Mouse (Mus musculus) G1E (cell line): Measurements from ENCODE around the gene Ufm1. TPM values are rescaled to one million over a fixed set of nuclear protein-coding genes. Genes with fewer than 3 reads are reported as not detected.

Source experiments
- ATAC-seq: 2 replicates; pipeline ENCODE4 v1.8.0; 2016; ENCODE audit warnings: mild to moderate bottlenecking; ENCODE audit not compliant: insufficient number of reproducible peaks, poor library complexity, low FRiP score, severe bottlenecking; ENCODE audit errors: extremely low read depth
- DNase-seq: peaks from one replicate; pipeline ENCODE4 v3.0.0; 2012; ENCODE audit warnings: low spot score
- H3K27me3 ChIP-seq: 2 replicates; pipeline ENCODE4 v1.6.1; 2012; ENCODE audit warnings: mild to moderate bottlenecking, low read length, inconsistent platforms; ENCODE audit not compliant: insufficient read depth
- H3K36me3 ChIP-seq: replicated peaks from 2 replicates; pipeline ENCODE3; 2012; ENCODE audit warnings: mild to moderate bottlenecking, inconsistent platforms
- H3K4me1 ChIP-seq: 2 replicates; pipeline ENCODE4 v1.6.1; 2012; ENCODE audit warnings: low read depth, low read length, inconsistent platforms, mixed read lengths; ENCODE audit not compliant: insufficient read depth
- H3K4me3 ChIP-seq: 2 replicates; pipeline ENCODE4 v1.5.1; 2012; ENCODE audit warnings: low read depth, mild to moderate bottlenecking, inconsistent platforms, low read length, moderate library complexity, mixed read lengths
- H3K9me3 ChIP-seq: replicated peaks from 2 replicates; pipeline ENCODE4 v1.6.1; 2012; ENCODE audit warnings: inconsistent platforms
- CTCF ChIP-seq: IDR thresholded peaks from 2 replicates; pipeline ENCODE4 v1.5.1; 2012; ENCODE audit warnings: low read depth, low read length, inconsistent platforms, mixed read lengths
- GATA1 ChIP-seq: IDR thresholded peaks from 2 replicates; pipeline ENCODE4 v1.6.1; 2012; ENCODE audit warnings: borderline replicate concordance, low read length, inconsistent platforms, mixed read lengths
- GATA2 ChIP-seq: IDR thresholded peaks from 2 replicates; pipeline ENCODE4 v1.6.1; 2012; ENCODE audit warnings: low read depth, low read length, inconsistent platforms, borderline replicate concordance
- POLR2AphosphoS5 ChIP-seq: IDR thresholded peaks from 2 replicates; pipeline ENCODE4 v1.6.1; 2012; ENCODE audit warnings: low read depth, low read length, inconsistent platforms; ENCODE audit not compliant: insufficient replicate concordance
- TAL1 ChIP-seq: conservative IDR thresholded peaks from 2 replicates; pipeline ENCODE4 v1.6.1; 2012; ENCODE audit warnings: low read depth, low read length, inconsistent platforms, mixed read lengths
- polyA plus RNA-seq: library from polyadenylated mRNA; stranded (reverse); fragments of >175 nt; gene quantifications from 2 replicates; pipeline ENCODE4 v1.2.3, GENCODE M21; 2012
- total RNA-seq, 2 experiments: library from RNA; stranded (forward) in 1 of 2; stranded (reverse) in 1 of 2; fragments of 200-1000 nt in 1 of 2; fragments of >200 nt in 1 of 2; fragmentation: Nextera tagmentation in 1 of 2; gene quantifications; 2 replicates each; pipeline ENCODE4 v1.2.3; 2014 to 2017

The Ufm1 gene
- total and polyA plus RNA-seq, 3 experiments = 5.5 to 136 (median 57.6) TPM

- TF ChIP-seq TAL1 = no peak
- TF ChIP-seq GATA1 = no peak
- TF ChIP-seq GATA2 = no peak
- TF ChIP-seq CTCF = no peak
- no peak for TF ChIP-seq POLR2AphosphoS5
Measured at GRCm38 (mm10) chr3:53813421-53813977, 50.1 kb downstream of the Ufm1 start.

More at GRCm38 (mm10) chr3:53813421-53813977, 50.1 kb downstream of the Ufm1 start:
- Histone ChIP-seq H3K4me3 (no peak overlapping the region), H3K27me3 (no peaks in the 10 kb centered on the region), H3K36me3 (no peaks in the 10 kb centered on the region), H3K9me3 (no peaks in the 10 kb centered on the region; the same call in 1 of the 2 replicates), H3K4me1 (no peaks in the 10 kb centered on the region)
- DNase-seq (no peak), ATAC-seq (no peak)

Other genes with a start within 250 kb of the Ufm1 start
- gene Frem2, start 206.5 kb downstream of the Ufm1 start, total RNA-seq (2014; fragmentation: Nextera tagmentation) = not detected in 2 replicates
- gene Frem2, start 206.5 kb downstream of the Ufm1 start, total RNA-seq (2017) = 0.12 and 0.16 TPM in 2 replicates
- not detected in 2 replicates for gene Frem2, start 206.5 kb downstream of the Ufm1 start, polyA plus RNA-seq
- not detected in 2 replicates for gene Gm10985, start 18.7 kb downstream of the Ufm1 start, total RNA-seq (2014; fragmentation: Nextera tagmentation)
- not detected in 2 replicates for gene Gm10985, start 18.7 kb downstream of the Ufm1 start, total RNA-seq (2017)
- gene Gm10985, start 18.7 kb downstream of the Ufm1 start, polyA plus RNA-seq = not detected in 2 replicates